Mouse (Mus musculus): ENCODE data around the gene Zfp341. TPM values are rescaled to one million over a fixed set of nuclear protein-coding genes. Genes with fewer than 3 reads are reported as not detected.

Zfp341 gene
- total and polyA plus RNA-seq, 2 experiments from 2014 or later: 1.5 to 7.7 TPM

GRCm38 (mm10) chr2:154568329-154569070, 44.6 kb upstream of the Zfp341 start:
- Histone ChIP-seq H3K9me3 (ENCODE audit: low read length) (no peaks in the 10 kb centered on the region), H3K9ac (replicated peaks; ENCODE audit: low read length, poor library complexity, severe bottlenecking) (no peak overlapping the region), H3K27ac (ENCODE audit: low read depth, low read length) (no peak overlapping the region), H3K36me3 (ENCODE audit: insufficient read depth, low read length) (no peaks in the 10 kb centered on the region), H3K27me3 (ENCODE audit: insufficient read depth, low read length) (no peaks in the 10 kb centered on the region), H3K4me1 (ENCODE audit: insufficient read depth, low read length) (0 out of 2 replicates have a peak, but pooled peaks cover 5% of the 10 kb centered on the region), H3K4me3 (ENCODE audit: low read depth, low read length) (peak overlapping the region; percentile 70; the same call in 1 of the 2 replicates), H3K4me2 (ENCODE audit: low read depth, low read length, poor library complexity, severe bottlenecking) (peak overlapping the region; percentile 99)
- peak; percentile 52 for DNase-seq (ENCODE audit: low spot score)
- ATAC-seq (ENCODE audit: low FRiP score): no peak
- TF ChIP-seq CTCF (IDR thresholded peaks at IDR 0.05): no peak
- 16% methylated on average over 10 of the region's 10 CpGs for WGBS

GRCm38 (mm10) chr2:154569071-154569748, 43.9 kb upstream of the Zfp341 start:
- H3K4me1 ChIP-seq (ENCODE audit: insufficient read depth, low read length): 0 out of 2 replicates have a peak, but pooled peaks cover 5% of the 10 kb centered on the region
- peak overlapping the region; percentile 99 for H3K4me2 ChIP-seq (ENCODE audit: low read depth, low read length, poor library complexity, severe bottlenecking)
- ATAC-seq (ENCODE audit: low FRiP score) (peak; percentile 65), DNase-seq (ENCODE audit: low spot score) (peak; percentile 38)
- no peak overlapping the region for H3K27ac ChIP-seq (ENCODE audit: low read depth, low read length)
- no peak for TF ChIP-seq CTCF (IDR thresholded peaks at IDR 0.05)
- no peaks in the 10 kb centered on the region for H3K9me3 ChIP-seq (ENCODE audit: low read length)
- H3K36me3 ChIP-seq (ENCODE audit: insufficient read depth, low read length): no peaks in the 10 kb centered on the region
- peak overlapping the region; percentile 25; the same call in 1 of the 2 replicates for H3K9ac ChIP-seq (replicated peaks; ENCODE audit: low read length, poor library complexity, severe bottlenecking)
- H3K4me3 ChIP-seq (ENCODE audit: low read depth, low read length): peak overlapping the region; percentile 70
- WGBS: 1% methylated on average over 55 of the region's 70 CpGs
- H3K27me3 ChIP-seq (ENCODE audit: insufficient read depth, low read length): no peaks in the 10 kb centered on the region

- H3K4me3 ChIP-seq (ENCODE audit: low read depth, low read length): peak within 1 kb of the TSS; percentile 70
- no peak within 1 kb of the TSS for H3K27ac ChIP-seq (ENCODE audit: low read depth, low read length)
- WGBS: under 1% methylated on average over 42 of the region's 44 CpGs
- peak; percentile 98 for ATAC-seq (ENCODE audit: low FRiP score)
- H3K9ac ChIP-seq (replicated peaks; ENCODE audit: low read length, poor library complexity, severe bottlenecking): peak within 1 kb of the TSS; percentile 29; the same call in 1 of the 2 replicates
- TF ChIP-seq CTCF (IDR thresholded peaks at IDR 0.05): peak; percentile 21
- 0 out of 2 replicates have a peak, but pooled peaks cover 5% of the 10 kb centered on the region for H3K4me1 ChIP-seq (ENCODE audit: insufficient read depth, low read length)
- peak within 1 kb of the TSS; percentile 99 for H3K4me2 ChIP-seq (ENCODE audit: low read depth, low read length, poor library complexity, severe bottlenecking)
- H3K9me3 ChIP-seq (ENCODE audit: low read length): no peaks in the 10 kb centered on the region
- H3K36me3 ChIP-seq (ENCODE audit: insufficient read depth, low read length): no peaks in the 10 kb centered on the region
- H3K27me3 ChIP-seq (ENCODE audit: insufficient read depth, low read length): no peaks in the 10 kb centered on the region
- DNase-seq (ENCODE audit: low spot score): peak; percentile 96
Observed at GRCm38 (mm10) chr2:154569836-154570286, 43.2 kb upstream of the Zfp341 start, which contains the start of gene E2f1. TSS of gene E2f1 (minus strand) at chr2:154569892.

GRCm38 (mm10) chr2:154570666-154571065, 42.4 kb upstream of the Zfp341 start:
- H3K36me3 ChIP-seq (ENCODE audit: insufficient read depth, low read length): no peaks in the 10 kb centered on the region
- no peaks in the 10 kb centered on the region for H3K9me3 ChIP-seq (ENCODE audit: low read length)
- no peaks in the 10 kb centered on the region for H3K27me3 ChIP-seq (ENCODE audit: insufficient read depth, low read length)
- no peak overlapping the region for H3K9ac ChIP-seq (replicated peaks; ENCODE audit: low read length, poor library complexity, severe bottlenecking)
- peak overlapping the region; percentile 99; the same call in 1 of the 2 replicates for H3K4me2 ChIP-seq (ENCODE audit: low read depth, low read length, poor library complexity, severe bottlenecking)
- WGBS: 56% methylated on average over 4 of the region's 4 CpGs
- ATAC-seq (ENCODE audit: low FRiP score) (no peak), DNase-seq (ENCODE audit: low spot score) (no peak)
- no peak for TF ChIP-seq CTCF (IDR thresholded peaks at IDR 0.05)
- no peak overlapping the region for H3K27ac ChIP-seq (ENCODE audit: low read depth, low read length)
- H3K4me1 ChIP-seq (ENCODE audit: insufficient read depth, low read length): 0 out of 2 replicates have a peak, but pooled peaks cover 5% of the 10 kb centered on the region
- H3K4me3 ChIP-seq (ENCODE audit: low read depth, low read length): no peak overlapping the region

- Histone ChIP-seq H3K9ac (replicated peaks; ENCODE audit: low read length, poor library complexity, severe bottlenecking) (no peak overlapping the region), H3K9me3 (ENCODE audit: low read length) (no peaks in the 10 kb centered on the region), H3K36me3 (ENCODE audit: insufficient read depth, low read length) (no peaks in the 10 kb centered on the region), H3K27me3 (ENCODE audit: insufficient read depth, low read length) (no peaks in the 10 kb centered on the region), H3K4me1 (ENCODE audit: insufficient read depth, low read length) (0 out of 2 replicates have a peak, but pooled peaks cover 5% of the 10 kb centered on the region), H3K4me3 (ENCODE audit: low read depth, low read length) (no peak overlapping the region), H3K27ac (ENCODE audit: low read depth, low read length) (no peak overlapping the region), H3K4me2 (ENCODE audit: low read depth, low read length, poor library complexity, severe bottlenecking) (no peak overlapping the region)
- DNase-seq (ENCODE audit: low spot score) (no peak), ATAC-seq (ENCODE audit: low FRiP score) (no peak)
- no peak for TF ChIP-seq CTCF (IDR thresholded peaks at IDR 0.05)
- 85% methylated on average over 4 of the region's 4 CpGs for WGBS
Observed at GRCm38 (mm10) chr2:154571266-154571665, 41.8 kb upstream of the Zfp341 start.
